Mouse (Mus musculus) inflammation-experienced regulatory T-cells (primary cell): ENCODE results near the gene Dusp3. TPM values are rescaled to one million over a fixed set of nuclear protein-coding genes. Genes with fewer than 3 reads are reported as not detected.

ENCODE experiments used
- polyA plus RNA-seq, 2 experiments: library from polyadenylated mRNA; unstranded; fragments of 100-300 nt; shearing (Covaris generic); gene quantifications; one replicate each; pipeline ENCODE4 v1.2.1; 2017

The Dusp3 gene
- 1 to 10 TPM in 1 of 2 experiments, under 1 TPM in 1; 0.40 to 1.2 TPM for polyA plus RNA-seq

GRCm38 (mm10) chr11:101986913-101987312 lies at the start of gene Dusp3:
Dusp3 (minus strand) TSS chr11:101987013.

GRCm38 (mm10) chr11:102028087-102028816 lies 41.4 kb upstream of the Dusp3 start, which contains the start of gene Mpp3:
Mpp3 (minus strand) TSS chr11:102028461.

GRCm38 (mm10) chr11:101984054-101985025 lies 2.5 kb downstream of the Dusp3 start, which contains the start of gene Cfap97d1:
Cfap97d1 (plus strand) TSS chr11:101984279.

DNA sequence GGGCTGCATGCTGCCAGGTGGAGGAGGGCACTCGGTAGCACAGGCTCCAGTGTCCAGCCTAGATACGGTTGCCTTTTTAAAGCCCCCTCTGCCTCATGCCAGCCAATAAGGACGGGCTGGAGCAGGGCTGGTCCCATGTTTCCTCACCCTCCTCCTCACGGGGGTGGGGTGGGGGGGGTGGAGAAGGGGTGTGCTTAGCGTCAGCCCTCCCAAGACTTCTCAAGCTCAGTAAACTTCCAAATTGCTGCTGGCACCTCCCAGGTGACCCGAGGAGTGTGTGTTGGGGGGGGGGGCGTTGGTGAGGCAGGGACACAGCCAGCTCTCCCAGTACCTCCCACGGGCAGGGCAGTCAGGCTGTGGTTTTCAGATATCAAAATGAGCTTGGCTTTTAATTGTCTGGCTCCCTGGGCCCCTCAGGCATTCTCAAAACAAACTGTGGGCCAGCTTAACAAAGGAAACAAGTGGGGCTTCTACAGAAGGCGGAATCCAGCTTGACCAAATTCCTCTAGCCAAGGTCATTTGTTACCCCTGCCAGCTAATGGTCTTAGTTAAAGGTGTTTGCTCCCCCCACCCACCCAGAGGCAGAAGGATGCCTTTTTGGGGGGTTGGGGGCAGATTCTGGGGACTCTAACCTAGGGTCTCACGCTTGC lies 19.7 kb downstream of the Dusp3 start, which contains the start of gene Sost:
Gene Sost, minus strand, starts transcription at position 51 of the 650 bp plus-strand sequence.

Other genes with a start within 250 kb of the Dusp3 start
- gene Etv4, start 201.6 kb downstream of the Dusp3 start, polyA plus RNA-seq = under 1 TPM in 1 of 2 experiments, not detected in 1; 0.55 TPM
- not detected for gene Meox1, start 92.6 kb downstream of the Dusp3 start, polyA plus RNA-seq
- gene Sost, start 20.0 kb downstream of the Dusp3 start, polyA plus RNA-seq = not detected
- gene Cfap97d1, start 2.7 kb downstream of the Dusp3 start, polyA plus RNA-seq = not detected
- gene Mpp3, start 41.4 kb upstream of the Dusp3 start, polyA plus RNA-seq = under 1 TPM in 1 of 2 experiments, not detected in 1; 0.73 TPM
- under 1 TPM in 1 of 2 experiments, not detected in 1; 0.93 TPM for gene Cd300lg, start 54.5 kb upstream of the Dusp3 start, polyA plus RNA-seq
- gene Mpp2, start 101.5 kb upstream of the Dusp3 start, polyA plus RNA-seq = 1 to 10 TPM; 3.1 to 4.8 TPM
- not detected for gene Ppy, start 114.3 kb upstream of the Dusp3 start, polyA plus RNA-seq
- not detected for gene Pyy, start 120.8 kb upstream of the Dusp3 start, polyA plus RNA-seq
- gene Nags, start 158.5 kb upstream of the Dusp3 start, polyA plus RNA-seq = under 1 TPM in 1 of 2 experiments, not detected in 1; 0.89 TPM
- 10 to 100 TPM in 1 of 2 experiments, 1 to 10 TPM in 1; 7.5 to 12.3 TPM for gene Tmem101, start 169.4 kb upstream of the Dusp3 start, polyA plus RNA-seq
- gene Lsm12, start 198.3 kb upstream of the Dusp3 start, polyA plus RNA-seq = 10 to 100 TPM; 47.6 to 52.8 TPM
- 10 to 100 TPM; 37.7 to 48.2 TPM for gene G6pc3, start 202.6 kb upstream of the Dusp3 start, polyA plus RNA-seq
- 10 to 100 TPM; 21.2 to 52.7 TPM for gene Hdac5, start 243.2 kb upstream of the Dusp3 start, polyA plus RNA-seq